Mouse (Mus musculus): Measurements from ENCODE around the gene D1Pas1. TPM values are rescaled to one million over a fixed set of nuclear protein-coding genes. Genes with fewer than 3 reads are reported as not detected.

D1Pas1 gene
- polyA plus RNA-seq (2017; shearing (Covaris generic)) = not detected

DNA sequence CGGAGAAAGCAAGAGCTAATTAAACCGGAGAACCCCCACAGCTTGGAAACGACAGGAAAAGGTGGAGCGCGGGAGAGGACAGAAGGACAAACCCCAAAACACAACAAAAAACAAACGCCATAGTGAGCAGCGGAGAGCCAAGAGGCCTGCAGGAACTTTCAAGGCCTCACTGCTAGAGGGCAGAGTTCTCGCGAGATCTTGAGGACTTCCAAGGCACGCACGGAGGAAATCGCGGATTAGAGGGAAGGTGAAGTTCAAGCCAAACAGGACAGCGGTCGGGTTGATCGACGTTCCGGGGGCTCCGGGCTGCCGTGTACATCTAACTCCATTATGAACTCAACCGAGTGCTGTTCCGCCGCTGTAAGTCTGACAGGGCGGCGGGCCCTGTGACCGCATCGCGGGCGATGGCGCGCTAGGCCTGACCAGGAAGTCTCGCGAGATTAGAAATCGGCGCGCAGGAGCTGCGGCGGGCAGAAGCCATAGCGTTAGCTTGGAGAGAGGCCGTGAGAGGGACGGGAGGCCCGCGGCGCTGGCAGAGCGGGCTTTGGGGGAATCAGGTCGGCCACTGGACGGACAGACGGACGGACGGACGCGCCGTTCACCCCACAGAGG is at the start of gene D1Pas1:
D1Pas1 (plus strand) TSS at position 216 of the 612 bp plus-strand sequence.

Other genes with a start within 250 kb of the D1Pas1 start
- 37.5 TPM for gene Rrp15, start 218.1 kb upstream of the D1Pas1 start, polyA plus RNA-seq (2017; shearing (Covaris generic))
- not detected for gene Spata17, start 248.0 kb downstream of the D1Pas1 start, polyA plus RNA-seq (2017; shearing (Covaris generic))
- gene Gpatch2, start 248.1 kb downstream of the D1Pas1 start, polyA plus RNA-seq (2017; shearing (Covaris generic)) = 29.9 TPM

All from CD4-positive, CD25-positive, alpha-beta regulatory T cell (primary cell).